Mouse (Mus musculus) embryo, embryonic 9.5 days (tissue): ENCODE measurements around the gene Ctxn2.
"Not testable (repeated sequence)": the region's sequence is repeated elsewhere in the genome, so short reads cannot be mapped to it uniquely, and the experiment has no call there.

Experiments used
- DNase-seq: peaks from one replicate; pipeline ENCODE4 v3.0.0-alpha.2; 2017; ENCODE audit errors: extremely low spot score

Ctxn2 gene

DNA sequence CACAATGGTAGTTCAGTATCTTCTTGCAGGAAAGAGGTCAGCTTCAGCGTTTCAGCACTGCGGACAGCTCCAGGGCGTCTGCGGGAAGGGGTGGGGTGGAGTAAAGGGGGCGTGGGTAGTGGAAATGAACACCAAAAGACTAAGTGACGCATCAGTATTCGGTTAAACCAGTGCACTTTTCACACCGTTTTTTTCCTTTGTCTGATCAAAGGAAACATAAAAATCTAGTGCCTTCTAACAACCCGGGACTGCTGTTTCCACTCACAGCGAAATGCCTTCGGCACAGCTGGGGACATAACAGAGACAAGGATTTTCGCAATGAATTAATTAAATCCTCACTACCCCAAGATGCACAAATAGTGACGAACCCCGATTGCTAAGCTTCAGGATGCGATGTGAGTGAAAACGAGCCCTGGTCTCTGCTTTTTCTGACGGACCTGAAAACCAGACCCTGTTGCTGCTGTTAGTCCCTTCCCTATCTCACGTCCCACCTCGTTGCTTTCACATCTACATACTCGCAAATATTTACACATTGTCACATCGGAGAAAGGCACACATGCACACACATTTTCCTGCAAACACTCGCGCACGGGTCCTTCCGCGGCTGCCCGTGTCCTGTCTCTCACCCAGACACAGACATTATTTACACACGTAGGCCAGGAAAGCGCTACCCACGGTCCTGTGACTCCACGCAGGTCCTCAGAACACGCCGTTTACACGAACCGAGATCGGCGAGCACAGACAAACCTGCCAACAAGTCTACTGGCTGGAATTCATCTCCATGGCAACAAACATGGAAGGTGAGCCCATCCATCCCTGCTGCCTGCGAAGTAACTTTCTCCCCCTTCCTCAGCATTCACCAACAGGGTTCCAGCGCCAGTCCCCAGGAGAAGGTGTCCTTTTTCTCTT, at the start of gene Ctxn2:
Gene Ctxn2 (plus strand): TSS at position 790 of the 909 bp plus-strand sequence.
- DNase-seq, result peak; percentile 86

- DNase-seq, result no peak
These were observed 47.7 kb upstream of the Ctxn2 start for GRCm38 (mm10) chr2:125088757-125089156.

DNA sequence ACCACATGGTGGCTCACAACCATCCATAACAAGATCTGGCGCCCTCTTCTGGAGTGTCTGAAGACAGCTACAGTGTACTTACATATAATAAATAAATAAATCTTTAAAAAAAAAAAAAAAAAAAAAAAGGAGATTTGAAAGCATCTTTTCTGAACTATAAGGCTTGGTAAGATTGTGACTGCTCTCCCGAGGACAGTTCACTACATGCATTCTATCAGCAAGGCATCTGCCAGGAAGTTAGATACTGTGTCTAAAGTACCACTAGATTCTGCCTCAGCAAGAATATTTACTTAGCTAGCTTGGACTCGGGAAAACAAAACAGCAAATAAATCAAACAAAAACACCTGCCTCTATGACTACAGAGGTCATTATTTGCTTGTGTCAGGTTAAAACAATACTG, 44.4 kb upstream of the Ctxn2 start:
- not testable (repeated sequence) for DNase-seq

DNA sequence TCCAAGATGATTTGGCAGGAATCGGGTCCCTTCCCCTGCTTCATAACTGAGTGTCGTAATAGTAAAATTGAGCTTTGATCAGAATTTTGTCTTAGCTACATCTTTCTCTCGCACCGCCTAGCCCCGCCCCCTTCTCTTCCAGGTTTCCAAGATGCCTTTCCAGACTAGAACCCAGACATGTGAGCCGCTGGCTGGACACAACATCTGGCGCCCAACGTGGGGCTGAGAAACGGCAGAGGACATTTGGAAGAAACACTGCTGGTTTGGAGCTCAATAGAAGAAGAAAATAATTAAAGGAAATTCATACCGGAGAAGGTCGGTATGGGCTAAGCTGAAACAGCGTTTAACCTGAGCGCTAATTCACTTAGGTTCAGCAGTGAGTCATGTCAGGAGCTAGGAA, 32.0 kb upstream of the Ctxn2 start:
- not testable (repeated sequence) for DNase-seq

- DNase-seq, result not testable (repeated sequence)
These were observed 30.0 kb upstream of the Ctxn2 start for GRCm38 (mm10) chr2:125106536-125106935.

DNA sequence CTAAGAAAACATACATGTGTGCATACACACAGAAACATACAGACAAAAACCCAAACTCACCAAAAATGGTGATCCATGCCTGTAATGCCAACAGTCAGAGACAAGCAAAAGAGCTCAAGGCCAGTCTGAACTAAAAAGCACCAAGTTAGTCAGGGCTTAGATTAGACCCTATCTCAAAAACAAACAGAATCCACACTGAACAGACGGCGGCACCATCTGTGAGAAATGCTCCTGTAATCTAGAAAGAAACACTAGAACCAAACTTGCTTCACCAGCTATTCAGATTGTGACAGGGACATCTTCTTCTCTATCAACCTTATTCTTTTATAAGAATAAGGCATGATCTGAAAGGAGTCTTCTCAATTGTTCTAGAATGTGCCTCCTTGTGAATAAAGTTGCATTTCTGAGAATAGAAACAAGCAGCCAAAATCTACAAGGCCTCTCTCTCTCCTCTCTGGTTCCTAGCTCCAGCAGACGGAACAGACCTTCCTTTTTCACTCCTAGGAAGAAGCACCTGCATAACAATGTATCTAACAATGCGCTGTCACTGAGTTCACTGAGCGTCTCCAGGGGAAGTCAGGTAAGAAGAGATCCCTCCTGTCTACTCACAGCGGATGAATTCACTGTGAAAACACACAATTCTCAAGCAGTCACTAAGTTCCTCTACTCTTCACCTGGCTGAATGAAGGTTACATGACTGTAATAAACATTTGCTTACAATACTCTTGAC, 16.9 kb upstream of the Ctxn2 start:
- DNase-seq, result no peak

- DNase-seq, result no peak
These were observed 14.2 kb upstream of the Ctxn2 start for GRCm38 (mm10) chr2:125122288-125122623.

- DNase-seq, result peak; percentile 52
These were observed 13.6 kb upstream of the Ctxn2 start for GRCm38 (mm10) chr2:125122624-125123476.

- DNase-seq, result peak; percentile 89
These were observed 13.0 kb upstream of the Ctxn2 start, which contains the start of gene Myef2 for GRCm38 (mm10) chr2:125123477-125123852. Myef2 (minus strand) TSS chr2:125123661.

- no peak for DNase-seq
These were observed 10.7 kb upstream of the Ctxn2 start for GRCm38 (mm10) chr2:125125824-125126223.

DNA sequence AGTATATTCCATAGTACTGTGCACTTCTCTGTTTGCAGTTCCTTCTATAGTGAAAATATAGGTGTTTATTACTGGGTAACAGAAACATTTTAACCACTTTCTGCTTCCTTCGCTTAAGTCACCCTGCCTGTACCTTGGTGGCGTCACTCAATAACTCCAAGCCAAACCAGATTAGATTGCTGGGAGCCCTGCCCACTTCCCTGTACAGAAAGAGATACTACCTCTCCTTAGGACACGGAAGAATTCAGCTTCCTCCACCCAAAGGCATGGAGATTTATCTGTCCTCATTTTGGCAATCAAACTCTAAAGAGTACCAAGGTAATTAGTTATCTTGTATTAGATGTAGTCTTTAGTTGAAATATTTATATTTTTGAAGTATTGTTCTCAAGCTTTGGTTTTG, 9.7 kb upstream of the Ctxn2 start:
- DNase-seq, result no peak

DNA sequence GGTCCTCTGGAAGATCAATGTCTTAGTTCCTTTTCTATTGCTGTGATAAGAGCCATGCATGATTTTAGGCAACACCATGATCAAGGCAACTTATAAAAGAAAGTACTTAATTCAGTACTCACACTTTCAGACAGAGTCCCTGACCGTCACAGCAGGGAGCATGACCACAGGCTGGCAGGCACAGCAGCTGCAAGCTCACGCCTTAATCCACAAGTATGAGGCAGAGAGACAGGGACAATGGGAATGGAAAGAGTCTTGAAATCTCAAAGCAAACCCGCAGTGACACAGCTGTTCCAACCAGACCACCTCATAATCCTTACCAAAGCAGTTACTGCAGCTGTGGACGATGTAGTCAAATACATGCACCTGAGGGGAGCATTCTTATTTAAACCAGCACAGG, 2.4 kb upstream of the Ctxn2 start:
- no peak for DNase-seq

GRCm38 (mm10) chr2:125136846-125137245, 354 bp downstream of the Ctxn2 start:
- no peak for DNase-seq

GRCm38 (mm10) chr2:125142336-125142735, 5.8 kb downstream of the Ctxn2 start:
- DNase-seq, result no peak

DNA sequence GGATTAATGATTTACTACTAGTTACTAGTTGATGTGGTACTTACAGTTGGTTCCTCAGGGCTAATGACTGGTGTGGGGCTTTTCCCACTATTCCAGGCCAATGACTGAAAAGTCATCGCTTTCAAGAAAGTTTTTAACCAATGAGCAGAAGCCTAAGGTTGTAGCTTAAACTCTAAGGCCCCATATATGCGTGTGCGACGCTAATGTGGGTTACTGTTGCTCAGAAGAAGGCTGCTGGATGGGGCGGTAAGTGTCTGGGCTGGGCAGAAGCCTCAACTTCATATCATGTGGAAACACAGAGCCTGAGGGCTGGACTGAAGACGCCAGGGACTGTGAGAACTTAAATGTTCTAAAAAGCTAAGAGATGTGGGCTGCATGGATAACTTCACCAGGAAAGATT, 15.9 kb downstream of the Ctxn2 start, which contains the start of gene Slc12a1:
Gene Slc12a1 (plus strand): TSS at position 118 of the 400 bp plus-strand sequence.
- DNase-seq, result no peak

DNA sequence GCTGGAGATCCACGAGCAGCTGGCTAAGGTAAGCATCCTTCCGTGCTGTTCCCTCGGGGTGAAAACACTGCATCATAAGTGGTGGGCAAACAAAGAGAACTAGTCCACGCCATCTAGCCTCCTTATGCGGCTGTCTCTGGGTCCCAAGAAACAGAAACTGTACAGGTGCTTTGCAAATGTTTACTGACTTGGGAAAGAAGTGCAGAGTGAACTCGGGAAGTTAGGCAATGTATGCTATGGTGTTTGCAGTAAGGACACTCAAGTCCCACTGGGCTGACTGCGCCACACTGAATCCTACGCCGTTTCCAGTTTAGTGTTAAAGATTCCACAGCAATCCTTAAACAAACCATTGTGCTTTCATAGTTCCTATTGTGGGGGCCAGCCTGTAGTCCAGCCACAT, 17.8 kb downstream of the Ctxn2 start:
- DNase-seq, result no peak

- peak; percentile 38 for DNase-seq
These were observed 19.0 kb downstream of the Ctxn2 start for GRCm38 (mm10) chr2:125155504-125155903.

- no peak for DNase-seq
These were observed 25.5 kb downstream of the Ctxn2 start for GRCm38 (mm10) chr2:125162012-125162470.

DNA sequence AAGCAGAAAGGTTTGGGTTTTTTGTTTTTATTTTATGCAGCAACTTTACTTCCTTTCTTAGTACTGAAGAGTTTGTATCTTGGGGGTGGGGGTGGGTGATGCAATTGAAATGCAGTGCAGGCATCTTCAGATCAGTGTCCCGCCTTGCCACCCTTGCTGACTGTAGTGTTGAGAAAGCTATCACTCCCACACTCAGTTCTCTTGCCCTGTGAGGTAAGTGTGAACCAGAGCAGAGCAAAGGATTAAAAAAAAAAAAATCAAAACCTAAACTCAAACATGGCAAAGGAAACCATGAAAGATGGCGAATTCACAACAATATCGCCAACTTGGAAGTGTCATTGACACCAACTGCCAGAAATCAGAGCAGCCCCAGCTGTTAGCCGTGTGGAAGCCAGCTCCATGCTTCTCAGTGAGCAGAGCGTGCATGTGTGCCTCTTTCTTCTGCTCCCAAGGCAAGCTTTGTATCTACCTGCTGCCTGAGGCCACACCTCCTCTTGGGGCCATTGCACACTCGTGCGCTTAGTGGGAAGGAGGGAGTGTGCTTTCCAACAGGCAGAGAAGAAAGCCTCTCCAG, 41.8 kb downstream of the Ctxn2 start:
- DNase-seq, result no peak

GRCm38 (mm10) chr2:125187904-125188303, 51.4 kb downstream of the Ctxn2 start:
- DNase-seq, result no peak

GRCm38 (mm10) chr2:125189197-125189596, 52.7 kb downstream of the Ctxn2 start:
- peak; percentile 48 for DNase-seq
